Mouse (Mus musculus) ovary, postnatal 36 days (tissue): ENCODE measurements around the gene Timm13.
A peak's percentile ranks its signal among the peaks of the same experiment; 100 is the strongest.

ENCODE experiments used
- DNase-seq: peaks from one replicate; pipeline ENCODE4 v3.0.0; 2022; ENCODE audit warnings: low spot score, mixed read lengths

Timm13 gene

GRCm38 (mm10) chr10:80900318-80901247 is at the start of gene Timm13:
Gene Timm13, minus strand, starts transcription at chr10:80900969.
- peak; percentile 95 for DNase-seq

- no peak for DNase-seq
Measured at GRCm38 (mm10) chr10:80950314-80950713, 49.5 kb upstream of the Timm13 start.

- no peak for DNase-seq
Measured at GRCm38 (mm10) chr10:80949081-80949480, 48.3 kb upstream of the Timm13 start.

GRCm38 (mm10) chr10:80948570-80948969 is 47.8 kb upstream of the Timm13 start:
- DNase-seq, result no peak

GRCm38 (mm10) chr10:80947802-80948201 is 47.0 kb upstream of the Timm13 start:
- peak; percentile 37 for DNase-seq

GRCm38 (mm10) chr10:80946684-80947437 is 46.1 kb upstream of the Timm13 start:
- no peak for DNase-seq

- no peak for DNase-seq
Measured at GRCm38 (mm10) chr10:80944231-80944630, 43.5 kb upstream of the Timm13 start.

- no peak for DNase-seq
Measured at GRCm38 (mm10) chr10:80943701-80944100, 42.9 kb upstream of the Timm13 start.

GRCm38 (mm10) chr10:80942919-80943318 is 42.1 kb upstream of the Timm13 start:
- no peak for DNase-seq

GRCm38 (mm10) chr10:80940988-80941347 is 40.2 kb upstream of the Timm13 start:
- DNase-seq, result no peak

- peak; percentile 65 for DNase-seq
Measured at GRCm38 (mm10) chr10:80940320-80940987, 39.7 kb upstream of the Timm13 start.

GRCm38 (mm10) chr10:80939671-80940070 is 38.9 kb upstream of the Timm13 start:
- peak; percentile 83 for DNase-seq

GRCm38 (mm10) chr10:80938831-80939550 is 38.2 kb upstream of the Timm13 start:
- peak; percentile 42 for DNase-seq

GRCm38 (mm10) chr10:80937646-80938045 is 36.9 kb upstream of the Timm13 start:
- DNase-seq, result peak; percentile 75

- no peak for DNase-seq
Measured at GRCm38 (mm10) chr10:80936810-80937164, 36.0 kb upstream of the Timm13 start.

GRCm38 (mm10) chr10:80936135-80936809 is 35.5 kb upstream of the Timm13 start:
- peak; percentile 82 for DNase-seq

- no peak for DNase-seq
Measured at GRCm38 (mm10) chr10:80935698-80936097, 34.9 kb upstream of the Timm13 start.

GRCm38 (mm10) chr10:80935241-80935640 is 34.5 kb upstream of the Timm13 start:
- no peak for DNase-seq

- DNase-seq, result no peak
Measured at GRCm38 (mm10) chr10:80934136-80934985, 33.6 kb upstream of the Timm13 start.

- DNase-seq, result peak; percentile 31
Measured at GRCm38 (mm10) chr10:80933421-80933979, 32.7 kb upstream of the Timm13 start.
